Mouse (Mus musculus): ENCODE data around the gene Srsf2. TPM values are rescaled to one million over a fixed set of nuclear protein-coding genes. Genes with fewer than 3 reads are reported as not detected.

Srsf2 gene
- total RNA-seq, 2 experiments from 2014 or later = 137 to 140 TPM

- intact Hi-C loops (cut with DNase I) = no loop called here
These were observed 38.6 kb downstream of the Srsf2 start for GRCm38 (mm10) chr11:116814076-116814883.

GRCm38 (mm10) chr11:116813610-116814009 is 39.3 kb downstream of the Srsf2 start:
- intact Hi-C loops (cut with DNase I) = no loop called here
- DNase-seq (ENCODE audit: low spot score in 2 of 2) = no peak

More at GRCm38 (mm10) chr11:116814076-116814883, 38.6 kb downstream of the Srsf2 start:
- DNase-seq (ENCODE audit: low spot score in 2 of 2) = peak in 1 of 2 experiments; percentile 18

GRCm38 (mm10) chr11:116812793-116813529 is 39.9 kb downstream of the Srsf2 start:
- no peak for DNase-seq (ENCODE audit: low spot score in 2 of 2)
- intact Hi-C loops (cut with DNase I) = no loop called here

GRCm38 (mm10) chr11:116810983-116811901 is 41.7 kb downstream of the Srsf2 start:
- DNase-seq (ENCODE audit: low spot score in 2 of 2) = peak; percentile 81 to 88
- intact Hi-C loops (cut with DNase I) = no loop called here

GRCm38 (mm10) chr11:116810528-116810927 is 42.4 kb downstream of the Srsf2 start:
- intact Hi-C loops (cut with DNase I) = no loop called here
- no peak for DNase-seq (ENCODE audit: low spot score in 2 of 2)

GRCm38 (mm10) chr11:116809520-116809919 is 43.4 kb downstream of the Srsf2 start:
- no peak for DNase-seq (ENCODE audit: low spot score in 2 of 2)
- intact Hi-C loops (cut with DNase I) = no loop called here

- DNase-seq (ENCODE audit: low spot score in 2 of 2) = no peak
- intact Hi-C loops (cut with DNase I) = loop anchor here (1.0 kb wide), 1 partner anchor 166 kb away; no protein-coding TSS in a partner anchor
These were observed 44.0 kb downstream of the Srsf2 start for GRCm38 (mm10) chr11:116808811-116809395.

- DNase-seq (ENCODE audit: low spot score in 2 of 2) = peak; percentile 82 to 85
- intact Hi-C loops (cut with DNase I) = loop anchor here (1.0 kb wide), 1 partner anchor 165 kb away; no protein-coding TSS in a partner anchor
These were observed 44.8 kb downstream of the Srsf2 start for GRCm38 (mm10) chr11:116807938-116808606.

GRCm38 (mm10) chr11:116807526-116807925 is 45.4 kb downstream of the Srsf2 start:
- intact Hi-C loops (cut with DNase I) = no loop called here
- no peak for DNase-seq (ENCODE audit: low spot score in 2 of 2)

GRCm38 (mm10) chr11:116807116-116807515 is 45.8 kb downstream of the Srsf2 start:
- no peak for DNase-seq (ENCODE audit: low spot score in 2 of 2)
- intact Hi-C loops (cut with DNase I) = no loop called here

- DNase-seq (ENCODE audit: low spot score in 2 of 2) = no peak
- intact Hi-C loops (cut with DNase I) = no loop called here
These were observed 46.5 kb downstream of the Srsf2 start for GRCm38 (mm10) chr11:116806136-116807071.

- intact Hi-C loops (cut with DNase I) = loop anchor here (5.0 kb wide), 1 partner anchor 115 kb away; no protein-coding TSS in a partner anchor
- no peak for DNase-seq (ENCODE audit: low spot score in 2 of 2)
These were observed 50.2 kb downstream of the Srsf2 start for GRCm38 (mm10) chr11:116802709-116803108.

- intact Hi-C loops (cut with DNase I) = loop anchor here (5.0 kb wide), 1 partner anchor 114 kb away; no protein-coding TSS in a partner anchor
- DNase-seq (ENCODE audit: low spot score in 2 of 2) = no peak
These were observed 51.8 kb downstream of the Srsf2 start for GRCm38 (mm10) chr11:116801106-116801505.

Other genes starting within 250 kb of the Srsf2 start
- 1 to 10 TPM; 1.3 to 1.4 TPM for gene Rhbdf2, start 226.1 kb downstream of the Srsf2 start, total RNA-seq (2021)
- gene Prcd, start 199.6 kb downstream of the Srsf2 start, total RNA-seq (2021) = 1 to 10 TPM; 4.6 to 6.7 TPM
- 10 to 100 TPM; 39.9 TPM for gene Cygb, start 198.8 kb downstream of the Srsf2 start, total RNA-seq (2021)
- gene St6galnac1, start 77.6 kb downstream of the Srsf2 start, total RNA-seq (2021) = not detected
- 10 to 100 TPM; 10.4 to 15.9 TPM for gene Mxra7, start 25.0 kb downstream of the Srsf2 start, total RNA-seq (2021)
- gene Mettl23, start 9.8 kb downstream of the Srsf2 start, total RNA-seq (2021) = 10 to 100 TPM; 28.6 to 29.7 TPM
- gene Jmjd6, start 9.6 kb downstream of the Srsf2 start, total RNA-seq (2021) = 10 to 100 TPM; 34.0 TPM
- gene Mfsd11, start 654 bp downstream of the Srsf2 start, total RNA-seq (2021) = 10 to 100 TPM; 35.2 to 49.6 TPM
- 10 to 100 TPM; 77.5 to 79.8 TPM for gene Mgat5b, start 65.8 kb upstream of the Srsf2 start, total RNA-seq (2021)